Mouse (Mus musculus) adrenal gland (tissue): ENCODE data around the gene Smim6.

ENCODE experiments used
- intact Hi-C: fragments of 180-260 bp; cut with DNase I; formaldehyde crosslinking; loops from one replicate; pipeline ENCODE4 v1.15.1; 2025

The Smim6 gene

DNA sequence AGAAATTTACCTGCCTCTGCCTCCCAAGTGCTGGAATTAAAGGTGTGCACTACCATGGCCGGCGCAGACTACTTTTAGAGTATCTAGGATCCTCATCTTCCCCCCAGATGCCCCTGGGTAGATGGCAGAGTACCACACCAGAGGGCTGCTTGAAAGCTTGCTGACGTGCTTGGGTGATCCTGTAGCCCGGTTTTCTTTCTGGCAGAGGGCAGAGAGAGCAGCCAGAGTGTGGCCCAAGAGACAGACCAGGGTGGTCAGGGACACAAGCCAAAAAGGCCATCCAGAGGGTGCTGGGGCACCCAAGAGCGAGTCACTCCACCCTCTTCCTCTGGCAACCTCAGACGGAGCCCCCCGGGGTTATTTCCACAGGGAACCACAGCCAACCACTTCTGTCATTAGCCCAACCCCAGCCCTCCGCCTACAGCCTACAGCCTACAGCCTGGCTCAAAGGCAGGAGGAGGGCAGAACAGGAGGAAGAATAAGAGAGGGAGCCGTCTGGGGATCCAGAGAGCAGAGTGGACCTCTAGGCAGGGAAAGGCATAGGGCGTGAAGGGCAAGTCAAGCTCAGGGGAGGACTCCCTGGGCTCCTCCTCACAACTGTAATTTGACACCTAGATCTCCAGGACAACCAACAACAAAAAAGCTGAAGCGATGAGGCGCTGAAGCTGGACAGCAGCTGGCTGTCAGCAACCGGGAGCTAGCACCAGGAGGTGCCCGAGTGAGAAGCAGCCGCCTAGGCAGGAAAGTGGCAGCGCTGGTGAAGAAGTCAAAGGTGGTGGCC, 12.1 kb upstream of the Smim6 start, which contains the start of gene Smim5:
Gene Smim5 (plus strand): TSS at position 481 of the 781 bp plus-strand sequence.
- intact Hi-C loops: no loop called here

- intact Hi-C loops: no loop called here
These were observed 11.1 kb upstream of the Smim6 start for GRCm38 (mm10) chr11:115900561-115901337.

DNA sequence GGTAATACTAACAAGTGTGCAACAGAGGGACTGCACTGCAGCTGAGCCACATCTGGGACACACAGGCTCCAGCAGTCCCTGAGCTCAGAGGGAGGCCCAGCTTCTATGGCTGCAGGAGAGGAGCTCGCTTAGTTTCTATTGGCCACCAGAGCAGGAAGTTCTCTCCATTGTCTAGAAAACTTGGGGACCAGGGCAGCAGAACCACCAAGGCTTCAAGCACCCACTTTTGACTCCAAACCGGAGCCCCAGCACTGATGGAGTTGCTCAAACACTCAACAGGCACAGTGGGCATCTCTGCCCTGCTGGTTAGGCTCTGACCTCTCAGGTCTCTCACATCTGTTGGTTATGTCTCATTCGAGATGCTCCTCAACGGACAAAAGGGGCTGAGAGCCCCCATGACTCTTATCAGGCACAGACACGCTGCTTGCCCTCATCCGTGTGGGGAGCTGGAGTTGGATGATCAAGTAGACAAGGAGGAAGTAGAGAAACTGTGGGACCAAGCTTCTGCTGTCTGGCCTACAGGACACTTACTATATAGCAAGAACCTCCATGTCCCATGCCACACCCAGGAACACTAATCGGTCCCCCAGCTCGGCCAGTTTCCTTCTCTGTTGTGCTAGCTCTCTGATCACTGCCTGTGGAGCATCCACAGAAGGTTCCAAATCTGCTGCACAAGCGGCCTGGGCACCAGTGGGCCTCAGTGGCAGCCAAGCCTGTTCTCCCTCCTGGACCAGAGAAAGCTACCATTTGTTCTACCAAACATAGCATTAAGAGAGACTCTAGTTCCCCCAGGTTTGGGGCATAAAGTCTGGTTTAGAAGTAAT, 10.3 kb upstream of the Smim6 start:
- intact Hi-C loops: no loop called here

DNA sequence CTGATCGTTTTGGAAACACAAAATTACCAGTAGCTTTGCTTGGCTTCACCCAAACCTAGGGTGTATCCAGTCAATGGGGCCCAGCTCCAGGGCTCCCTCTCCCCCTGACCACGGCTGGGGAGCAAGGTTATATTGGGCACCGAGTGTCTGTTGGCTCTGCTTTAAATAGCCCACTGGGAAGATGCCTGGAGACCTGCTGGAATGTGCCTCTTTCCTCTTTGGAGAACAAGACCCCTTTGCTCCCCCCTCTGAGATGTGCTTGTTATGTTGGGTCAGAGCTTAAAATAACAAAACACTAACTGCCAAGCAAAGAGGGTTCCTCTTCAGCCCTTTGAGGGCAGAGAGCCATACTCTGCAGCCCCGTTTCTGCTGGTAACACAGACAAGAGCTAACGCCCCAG, 9.6 kb upstream of the Smim6 start:
- intact Hi-C loops: no loop called here

DNA sequence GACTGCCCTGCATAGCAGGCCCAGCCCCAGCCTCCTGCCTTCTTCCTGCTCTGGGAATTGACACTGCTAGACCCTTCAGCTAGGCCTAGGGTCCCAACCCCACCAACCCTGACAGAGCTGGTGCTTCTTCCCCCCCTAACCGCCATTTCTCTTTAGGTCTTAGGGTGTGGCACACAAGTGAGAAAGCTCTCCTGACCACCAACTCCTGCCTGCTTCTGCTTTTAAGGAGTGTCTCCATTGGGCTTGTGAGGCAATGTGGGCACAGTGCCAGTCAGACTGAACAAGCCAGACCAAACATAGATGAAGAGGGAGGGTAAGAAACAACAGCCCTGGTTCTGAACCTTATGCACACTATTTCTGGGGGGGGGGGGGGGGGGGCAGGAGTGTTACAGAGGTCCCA, 9.0 kb upstream of the Smim6 start:
- intact Hi-C loops: no loop called here

- intact Hi-C loops: no loop called here
These were observed 8.2 kb upstream of the Smim6 start for GRCm38 (mm10) chr11:115903384-115904230.

- intact Hi-C loops: no loop called here
These were observed 7.4 kb upstream of the Smim6 start for GRCm38 (mm10) chr11:115904231-115904955.

DNA sequence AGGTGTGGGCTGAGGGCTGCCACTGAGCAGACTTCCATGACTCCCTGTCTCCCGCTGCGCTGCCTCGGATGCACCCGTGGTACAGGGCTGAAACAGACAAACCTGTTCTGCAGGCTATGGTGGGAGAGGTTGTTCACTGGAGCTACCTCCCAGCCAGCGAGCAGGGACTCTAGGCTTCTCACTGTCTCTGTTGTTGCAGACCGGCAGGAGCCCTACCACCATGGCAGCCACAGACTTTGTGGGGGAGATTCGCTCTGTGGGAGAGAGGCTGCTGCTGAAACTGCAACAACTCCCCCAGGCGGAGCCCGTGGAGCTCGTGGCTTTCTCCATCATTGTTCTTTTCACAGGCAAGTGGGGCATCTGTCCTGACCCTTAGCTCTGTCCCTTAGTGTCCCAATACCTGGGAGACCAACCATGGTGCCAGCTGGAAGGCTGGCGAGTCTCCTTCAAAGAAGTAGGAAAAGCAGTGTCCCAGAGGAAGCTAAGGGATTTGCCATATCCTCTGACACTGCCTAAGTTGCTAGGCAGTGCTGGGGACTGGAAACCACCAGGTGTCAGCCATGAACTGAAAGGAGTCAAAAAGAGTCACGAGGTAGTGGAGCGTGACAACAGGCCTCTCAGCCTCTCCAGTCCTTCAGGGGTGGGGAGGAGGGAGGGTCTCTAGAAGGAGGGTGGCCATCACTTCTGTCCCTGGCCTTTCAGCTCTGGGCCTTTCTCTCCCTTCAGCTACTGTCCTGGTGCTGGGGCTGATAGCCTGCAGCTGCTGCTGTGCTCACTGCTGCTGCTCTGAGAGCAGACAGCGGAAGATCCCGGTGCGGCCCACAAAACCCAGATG, 6.6 kb upstream of the Smim6 start:
- intact Hi-C loops: no loop called here

GRCm38 (mm10) chr11:115906116-115906515, 5.7 kb upstream of the Smim6 start:
- intact Hi-C loops: no loop called here

- intact Hi-C loops: no loop called here
These were observed 5.3 kb upstream of the Smim6 start for GRCm38 (mm10) chr11:115906521-115906920.

GRCm38 (mm10) chr11:115911134-115911561, 669 bp upstream of the Smim6 start:
- intact Hi-C loops: no loop called here

- intact Hi-C loops: no loop called here
These were observed 4.8 kb downstream of the Smim6 start for GRCm38 (mm10) chr11:115916579-115916978.

DNA sequence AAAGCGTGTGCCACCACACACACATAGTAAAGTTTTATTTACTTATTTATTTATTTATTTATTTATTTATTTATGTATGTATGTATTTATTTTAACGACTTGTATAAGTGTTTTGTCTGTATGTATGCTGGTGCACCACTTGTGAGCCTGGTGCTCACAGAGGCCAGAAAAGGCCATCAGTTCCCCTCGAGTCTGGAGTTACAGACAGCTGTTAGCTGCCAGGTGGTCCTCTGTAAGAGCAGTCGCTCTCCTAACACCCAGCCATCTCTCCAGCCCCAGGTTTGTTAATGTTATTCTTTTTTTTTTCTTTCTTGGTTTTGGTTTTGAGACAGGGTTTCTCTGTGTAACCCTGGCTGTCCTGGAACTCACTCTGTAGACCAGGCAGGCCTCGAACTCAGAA, 6.8 kb downstream of the Smim6 start:
- intact Hi-C loops: no loop called here

DNA sequence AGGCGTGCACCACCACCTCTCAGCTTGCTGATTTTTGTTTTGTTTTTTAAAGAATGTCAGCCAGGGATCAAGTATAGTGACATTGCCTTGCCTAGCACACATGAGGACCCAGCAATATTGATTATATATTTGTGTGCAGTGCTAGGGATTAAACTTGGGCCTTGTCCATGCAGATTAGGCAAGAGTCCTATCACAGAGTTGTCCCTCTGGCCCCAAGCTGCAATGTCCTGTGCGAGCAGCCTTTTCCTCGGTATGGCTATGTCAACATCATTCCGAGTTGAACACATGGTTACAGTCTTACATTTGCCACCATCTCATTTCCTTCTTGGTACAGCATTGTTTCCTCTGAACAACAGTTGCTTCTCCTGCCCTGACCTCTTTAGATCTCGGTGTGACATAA, 7.3 kb downstream of the Smim6 start:
- intact Hi-C loops: no loop called here

GRCm38 (mm10) chr11:115920110-115920818, 8.4 kb downstream of the Smim6 start:
- intact Hi-C loops: no loop called here

- intact Hi-C loops: no loop called here
These were observed 10.2 kb downstream of the Smim6 start for GRCm38 (mm10) chr11:115921986-115922385.

- intact Hi-C loops: no loop called here
These were observed 17.2 kb downstream of the Smim6 start for GRCm38 (mm10) chr11:115929031-115929430.

GRCm38 (mm10) chr11:115929818-115930217, 18.0 kb downstream of the Smim6 start:
- intact Hi-C loops: loop anchor here (10.0 kb wide), 1 partner anchor 195 kb away; the partner anchor contains the start of gene Trim47
